Mouse (Mus musculus) spleen, adult 2 months (tissue): ENCODE measurements around the gene Ret. TPM values are rescaled to one million over a fixed set of nuclear protein-coding genes. Genes with fewer than 3 reads are reported as not detected.

Experiments
- DNase-seq, 2 experiments: peaks; one replicate each; pipeline versions ENCODE4 v3.0.0 to v3.0.0-alpha.2; 2012 to 2021; ENCODE audit warnings: low spot score in 2 of 2, low read depth in 1 of 2
- H3K27ac ChIP-seq: fragments of 200-500 bp; 2 replicates; pipeline ENCODE4 v1.5.1; 2012; ENCODE audit warnings: low read length, inconsistent platforms; ENCODE audit not compliant: insufficient read depth
- H3K27me3 ChIP-seq: fragments of 200-500 bp; 2 replicates; pipeline ENCODE4 v1.6.1; 2012; ENCODE audit warnings: mild to moderate bottlenecking, moderate library complexity, low read length, inconsistent platforms; ENCODE audit not compliant: control insufficient read depth, insufficient read depth
- H3K36me3 ChIP-seq: fragments of 200-500 bp; 2 replicates; pipeline ENCODE4 v1.6.1; 2012; ENCODE audit warnings: mild to moderate bottlenecking, low read length, inconsistent platforms; ENCODE audit not compliant: control insufficient read depth, insufficient read depth
- H3K4me1 ChIP-seq: fragments of 200-500 bp; 2 replicates; pipeline ENCODE4 v1.6.1; 2011; ENCODE audit warnings: inconsistent platforms; ENCODE audit not compliant: control insufficient read depth, insufficient read depth, insufficient read length
- H3K4me3 ChIP-seq: fragments of 200-500 bp; 2 replicates; pipeline ENCODE4 v1.5.1; 2011; ENCODE audit warnings: mild to moderate bottlenecking, inconsistent platforms; ENCODE audit not compliant: insufficient read depth, insufficient read length; ENCODE audit errors: extremely low read depth
- CTCF ChIP-seq: fragments of 200-500 bp; IDR thresholded peaks from 2 replicates; pipeline ENCODE4 v1.5.1; 2011; ENCODE audit warnings: mild to moderate bottlenecking, inconsistent platforms; ENCODE audit not compliant: insufficient read depth, insufficient read length, insufficient replicate concordance; ENCODE audit errors: extremely low read depth
- POLR2A ChIP-seq: fragments of 200-500 bp; IDR thresholded peaks from 2 replicates; pipeline ENCODE4 v1.6.1; 2011; ENCODE audit warnings: low read depth, low read length, inconsistent platforms
- WGBS: fragments of 180-500 bp; shearing (Covaris S2); methylation state at CpG from one replicate; pipeline ENCODE4 v1.1.7; 2018; 5-methylcytosine and 5-hydroxymethylcytosine counted together
- polyA plus RNA-seq: library from polyadenylated mRNA; depleted of rRNA; stranded (reverse); fragments of >200 nt; gene quantifications from 2 replicates; pipeline ENCODE4 v1.2.3, GENCODE M21; 2012; rRNA removed

The Ret gene
- polyA plus RNA-seq, 1 experiment = 0.68 TPM

DNA sequence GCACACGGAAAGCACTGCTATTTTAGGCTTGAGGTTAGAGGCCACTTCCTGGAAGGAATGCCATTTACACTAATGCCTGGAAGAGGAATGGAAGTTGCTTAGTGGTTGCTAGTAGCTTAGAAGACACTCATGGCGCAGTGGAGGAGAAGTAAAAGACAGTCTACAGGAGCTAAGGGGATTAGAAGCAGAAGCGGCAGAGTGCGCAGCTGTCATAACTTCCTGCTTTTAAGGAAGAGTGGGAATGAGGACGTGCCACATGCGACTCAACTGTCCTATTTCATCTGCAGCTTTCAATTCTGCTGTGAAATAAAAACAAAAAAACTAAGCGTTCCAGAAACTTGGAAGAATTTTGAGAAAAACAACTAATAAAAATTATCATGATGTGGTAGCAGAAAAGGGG lies 70.3 kb downstream of the Ret start:
- DNase-seq = no peak
- Histone ChIP-seq H3K4me3 (no peak overlapping the region), H3K27ac (no peak overlapping the region), H3K4me1 (peaks cover 2% of the 10 kb centered on the region; the same call in 1 of the 2 replicates), H3K27me3 (no peaks in the 10 kb centered on the region), H3K36me3 (peaks cover 13% of the 10 kb centered on the region)
- 50% methylated on average over 7 of the region's 7 CpGs for WGBS
- TF ChIP-seq POLR2A (no peak), CTCF (no peak)

DNA sequence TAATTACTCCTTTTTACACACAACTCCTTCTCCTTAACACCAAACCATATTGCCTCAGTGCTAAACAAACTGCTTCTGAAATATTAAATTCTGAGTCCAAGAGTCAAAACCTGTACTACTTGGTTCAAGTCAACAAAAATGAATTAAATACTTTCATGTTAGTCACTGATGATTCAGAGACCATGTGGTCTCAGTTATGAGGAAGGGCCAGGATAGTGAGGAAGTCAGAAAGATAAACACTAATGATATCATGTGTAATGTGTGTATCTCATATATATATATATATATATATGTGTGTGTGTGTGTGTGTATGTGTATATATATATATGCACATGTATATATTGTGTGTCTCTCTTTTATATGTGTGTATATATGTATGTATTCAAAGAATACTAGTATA lies 70.9 kb downstream of the Ret start:
- no peak for TF ChIP-seq CTCF
- no peak for TF ChIP-seq POLR2A
- H3K27ac ChIP-seq = no peak overlapping the region
- peaks cover 16% of the 10 kb centered on the region for H3K36me3 ChIP-seq
- H3K27me3 ChIP-seq = no peaks in the 10 kb centered on the region
- peaks cover 2% of the 10 kb centered on the region; the same call in 1 of the 2 replicates for H3K4me1 ChIP-seq
- H3K4me3 ChIP-seq = no peak overlapping the region
- no peak for DNase-seq

GRCm38 (mm10) chr6:118122767-118123166 lies 74.8 kb downstream of the Ret start:
- H3K27me3 ChIP-seq = no peaks in the 10 kb centered on the region
- 85% methylated on average over 1 of the region's 1 CpGs for WGBS
- no peak overlapping the region for H3K27ac ChIP-seq
- H3K36me3 ChIP-seq = peaks cover 23% of the 10 kb centered on the region
- H3K4me1 ChIP-seq = peaks cover 2% of the 10 kb centered on the region; the same call in 1 of the 2 replicates
- TF ChIP-seq POLR2A = no peak
- no peak for TF ChIP-seq CTCF
- no peak for DNase-seq
- no peak overlapping the region for H3K4me3 ChIP-seq

- H3K4me1 ChIP-seq = no peaks in the 10 kb centered on the region
- H3K27me3 ChIP-seq = no peaks in the 10 kb centered on the region
- no peak overlapping the region for H3K27ac ChIP-seq
- H3K36me3 ChIP-seq = peaks cover 11% of the 10 kb centered on the region
- no peak overlapping the region for H3K4me3 ChIP-seq
- DNase-seq = no peak
- no peak for TF ChIP-seq CTCF
- TF ChIP-seq POLR2A = no peak
- WGBS = 79% methylated on average over 1 of the region's 1 CpGs
These were observed 85.7 kb downstream of the Ret start for GRCm38 (mm10) chr6:118111810-118112209.

Other genes starting within 250 kb of the Ret start
- gene Rasgef1a, start 186.3 kb downstream of the Ret start, polyA plus RNA-seq = 0.49 and 0.76 TPM in 2 replicates
- 1.3 and 1.5 TPM in 2 replicates for gene Csgalnact2, start 58.6 kb downstream of the Ret start, polyA plus RNA-seq
- 3.5 and 3.8 TPM in 2 replicates for gene Bms1, start 221.8 kb upstream of the Ret start, polyA plus RNA-seq